Mouse (Mus musculus): ENCODE measurements around the gene Klb. TPM values are rescaled to one million over a fixed set of nuclear protein-coding genes. Genes with fewer than 3 reads are reported as not detected.

Klb gene
- polyA plus RNA-seq, 1 experiment = not detected

DNA sequence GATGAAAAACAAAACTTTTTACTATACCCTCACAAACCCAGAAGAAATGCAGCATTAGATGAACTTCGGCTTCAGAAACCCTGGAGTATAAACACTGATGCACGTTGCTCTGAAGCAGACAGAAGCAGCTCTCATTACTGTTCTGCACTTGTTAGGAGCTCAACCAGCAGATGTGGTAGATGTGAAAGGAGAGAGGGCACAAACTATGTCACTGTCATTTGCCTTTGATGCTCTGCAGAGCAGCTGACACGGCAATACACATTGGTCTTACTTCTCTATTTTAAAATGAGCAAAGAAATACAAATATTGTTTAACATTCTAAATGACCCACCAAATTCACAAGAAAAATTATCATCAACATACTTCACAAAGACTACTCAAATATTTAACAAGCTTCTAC lies 18.1 kb upstream of the Klb start:
- no peak overlapping the region for H3K4me3 ChIP-seq (ENCODE audit: insufficient read depth, low read length)
- peaks cover 6% of the 10 kb centered on the region; the same call in 1 of the 2 replicates for H3K4me1 ChIP-seq (ENCODE audit: control insufficient read depth, insufficient read depth, low read length)
- TF ChIP-seq CTCF (IDR thresholded peaks at IDR 0.05; ENCODE audit: borderline replicate concordance, insufficient read depth, low read length) (no peak), POLR2A (IDR thresholded peaks at IDR 0.05; ENCODE audit: low read depth, low read length) (no peak)
- no peak overlapping the region for H3K27ac ChIP-seq (ENCODE audit: insufficient read depth, low read length)

DNA sequence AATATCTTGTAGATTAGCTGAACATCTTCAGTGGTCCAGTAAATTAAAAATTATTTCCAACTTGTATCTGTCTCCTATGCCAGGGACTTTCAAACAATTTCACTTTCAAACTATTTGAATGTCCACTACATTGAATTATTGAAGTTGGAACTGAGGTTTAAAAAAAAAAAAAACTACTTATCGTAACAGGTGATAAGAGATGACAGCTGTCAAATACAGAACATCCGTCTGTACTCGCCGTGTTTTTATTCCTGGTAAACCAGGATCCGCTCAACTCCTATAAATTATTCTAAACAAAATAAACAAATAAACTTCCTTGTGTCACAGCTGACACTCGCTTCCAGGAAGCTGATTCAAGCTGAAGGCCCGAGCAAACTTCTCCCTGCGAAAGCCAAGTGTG lies 13.3 kb upstream of the Klb start:
- Histone ChIP-seq H3K4me1 (ENCODE audit: control insufficient read depth, insufficient read depth, low read length) (peaks cover 6% of the 10 kb centered on the region; the same call in 1 of the 2 replicates), H3K27ac (ENCODE audit: insufficient read depth, low read length) (no peak overlapping the region), H3K4me3 (ENCODE audit: insufficient read depth, low read length) (peak overlapping the region; percentile 82)
- TF ChIP-seq POLR2A (IDR thresholded peaks at IDR 0.05; ENCODE audit: low read depth, low read length) (no peak), CTCF (IDR thresholded peaks at IDR 0.05; ENCODE audit: borderline replicate concordance, insufficient read depth, low read length) (no peak)

- Histone ChIP-seq H3K4me3 (ENCODE audit: insufficient read depth, low read length) (peak within 1 kb of the TSS; percentile 82), H3K4me1 (ENCODE audit: control insufficient read depth, insufficient read depth, low read length) (peaks cover 6% of the 10 kb centered on the region; the same call in 1 of the 2 replicates), H3K27ac (ENCODE audit: insufficient read depth, low read length) (no peak within 1 kb of the TSS)
- TF ChIP-seq CTCF (IDR thresholded peaks at IDR 0.05; ENCODE audit: borderline replicate concordance, insufficient read depth, low read length) (no peak), POLR2A (IDR thresholded peaks at IDR 0.05; ENCODE audit: low read depth, low read length) (peak; percentile 79)
These were observed 12.6 kb upstream of the Klb start, which contains the start of gene Rfc1 for GRCm38 (mm10) chr5:65335298-65336074. TSS of gene Rfc1 (minus strand) at chr5:65335670.

DNA sequence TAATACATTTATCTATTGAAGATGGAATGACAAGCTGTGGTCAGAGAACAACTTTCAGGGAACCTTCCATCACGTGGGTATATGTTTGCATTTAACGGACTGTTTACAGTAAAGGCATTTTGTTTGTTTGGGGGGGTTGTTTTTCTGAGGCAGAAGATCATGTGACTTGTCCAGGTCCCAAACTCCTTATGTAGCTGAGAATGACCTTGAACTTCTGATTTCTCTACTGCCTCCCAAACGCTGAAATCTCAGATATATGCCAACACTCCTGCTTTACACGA lies 12.1 kb upstream of the Klb start:
- peak overlapping the region; percentile 82; the same call in 1 of the 2 replicates for H3K4me3 ChIP-seq (ENCODE audit: insufficient read depth, low read length)
- TF ChIP-seq POLR2A (IDR thresholded peaks at IDR 0.05; ENCODE audit: low read depth, low read length) (no peak), CTCF (IDR thresholded peaks at IDR 0.05; ENCODE audit: borderline replicate concordance, insufficient read depth, low read length) (no peak)
- no peak overlapping the region for H3K27ac ChIP-seq (ENCODE audit: insufficient read depth, low read length)
- peaks cover 6% of the 10 kb centered on the region; the same call in 1 of the 2 replicates for H3K4me1 ChIP-seq (ENCODE audit: control insufficient read depth, insufficient read depth, low read length)

DNA sequence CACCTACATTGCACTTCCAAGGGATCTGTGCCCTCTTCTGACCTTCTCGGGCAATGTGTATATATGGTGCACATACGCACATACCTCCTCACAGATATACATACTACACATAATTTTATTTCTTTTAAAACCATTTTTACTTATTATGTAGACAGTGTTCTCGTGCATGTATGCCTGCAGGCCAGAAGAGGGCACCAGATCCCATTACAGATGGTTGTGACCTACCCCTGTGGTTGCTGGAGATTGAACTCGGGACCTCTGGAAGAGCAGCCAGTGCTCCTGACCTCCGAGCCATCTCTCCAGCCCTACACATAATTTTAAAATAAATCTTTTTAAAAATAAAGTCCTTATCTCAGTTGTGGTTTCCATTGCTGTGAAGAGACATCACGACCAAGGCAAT lies 9.7 kb upstream of the Klb start:
- TF ChIP-seq CTCF (IDR thresholded peaks at IDR 0.05; ENCODE audit: borderline replicate concordance, insufficient read depth, low read length) = no peak; the same call in 1 of the 2 replicates
- TF ChIP-seq POLR2A (IDR thresholded peaks at IDR 0.05; ENCODE audit: low read depth, low read length) = no peak
- Histone ChIP-seq H3K4me1 (ENCODE audit: control insufficient read depth, insufficient read depth, low read length) (peaks cover 6% of the 10 kb centered on the region; the same call in 1 of the 2 replicates), H3K27ac (ENCODE audit: insufficient read depth, low read length) (no peak overlapping the region), H3K4me3 (ENCODE audit: insufficient read depth, low read length) (no peak overlapping the region)

DNA sequence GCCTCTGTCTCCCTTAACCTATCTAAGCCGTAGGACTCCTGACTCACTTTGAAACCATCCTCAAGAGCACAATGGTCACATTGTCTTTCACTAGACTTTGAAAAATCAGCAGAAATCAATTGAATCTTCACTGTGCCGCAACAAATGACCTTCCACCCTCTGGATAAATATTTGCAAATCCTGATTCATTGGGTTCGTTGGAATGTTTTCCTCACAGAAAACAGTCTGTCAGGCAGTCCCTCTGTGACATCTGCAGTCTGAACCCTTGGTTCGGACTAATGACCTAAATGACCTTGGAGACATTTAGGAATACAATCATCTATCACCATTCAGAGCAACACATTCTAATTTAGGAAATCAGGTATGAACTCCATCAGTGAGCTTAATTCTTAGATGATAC lies 7.9 kb upstream of the Klb start:
- Histone ChIP-seq H3K4me1 (ENCODE audit: control insufficient read depth, insufficient read depth, low read length) (no peaks in the 10 kb centered on the region), H3K27ac (ENCODE audit: insufficient read depth, low read length) (no peak overlapping the region), H3K4me3 (ENCODE audit: insufficient read depth, low read length) (no peak overlapping the region)
- no peak for TF ChIP-seq CTCF (IDR thresholded peaks at IDR 0.05; ENCODE audit: borderline replicate concordance, insufficient read depth, low read length)
- no peak for TF ChIP-seq POLR2A (IDR thresholded peaks at IDR 0.05; ENCODE audit: low read depth, low read length)

DNA sequence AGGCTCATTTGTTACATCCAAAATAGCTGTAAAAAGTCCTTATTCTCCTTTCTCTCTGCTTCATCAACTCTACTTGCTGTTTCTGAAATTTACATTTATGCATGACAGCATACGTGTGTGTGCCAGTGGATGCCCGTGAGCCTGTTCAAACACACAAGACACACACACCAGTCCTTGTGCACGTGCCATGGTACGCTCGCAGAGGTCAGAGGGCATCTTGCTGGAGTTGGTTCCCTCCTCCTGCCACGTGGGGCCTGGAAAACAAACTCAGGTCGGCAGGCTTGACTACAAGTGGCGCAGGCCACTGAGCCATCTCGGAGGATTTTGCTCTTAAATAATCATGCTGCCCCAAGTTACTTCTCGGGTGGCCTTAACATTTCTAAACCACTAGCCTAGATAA lies 2.4 kb downstream of the Klb start:
- H3K27ac ChIP-seq (ENCODE audit: insufficient read depth, low read length) = no peak overlapping the region
- no peak overlapping the region for H3K4me3 ChIP-seq (ENCODE audit: insufficient read depth, low read length)
- TF ChIP-seq POLR2A (IDR thresholded peaks at IDR 0.05; ENCODE audit: low read depth, low read length) (no peak), CTCF (IDR thresholded peaks at IDR 0.05; ENCODE audit: borderline replicate concordance, insufficient read depth, low read length) (no peak)
- H3K4me1 ChIP-seq (ENCODE audit: control insufficient read depth, insufficient read depth, low read length) = no peaks in the 10 kb centered on the region

DNA sequence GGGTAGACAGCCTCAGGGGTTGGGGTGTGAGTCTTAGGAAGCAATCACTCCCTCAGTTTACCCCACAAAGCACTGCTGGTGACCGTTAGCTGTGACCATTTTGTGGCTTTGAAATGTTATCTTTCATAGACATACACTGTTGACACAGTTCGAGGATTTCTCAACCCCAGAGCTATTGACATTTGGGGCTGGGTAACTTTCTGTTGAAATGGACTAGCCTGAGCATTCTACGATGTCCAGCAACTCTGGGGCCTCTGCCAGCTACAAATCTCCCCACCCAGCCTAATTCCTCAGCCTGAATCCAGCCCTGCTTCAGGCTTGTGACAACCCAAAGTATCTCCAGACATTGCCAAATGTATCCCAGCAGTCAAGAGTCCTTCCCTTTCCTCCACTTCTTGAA lies 6.0 kb downstream of the Klb start:
- Histone ChIP-seq H3K4me3 (ENCODE audit: insufficient read depth, low read length) (no peak overlapping the region), H3K4me1 (ENCODE audit: control insufficient read depth, insufficient read depth, low read length) (no peaks in the 10 kb centered on the region), H3K27ac (ENCODE audit: insufficient read depth, low read length) (no peak overlapping the region)
- TF ChIP-seq POLR2A (IDR thresholded peaks at IDR 0.05; ENCODE audit: low read depth, low read length) = no peak
- no peak for TF ChIP-seq CTCF (IDR thresholded peaks at IDR 0.05; ENCODE audit: borderline replicate concordance, insufficient read depth, low read length)

GRCm38 (mm10) chr5:65354985-65355384 lies 6.9 kb downstream of the Klb start:
- no peaks in the 10 kb centered on the region for H3K4me1 ChIP-seq (ENCODE audit: control insufficient read depth, insufficient read depth, low read length)
- no peak overlapping the region for H3K4me3 ChIP-seq (ENCODE audit: insufficient read depth, low read length)
- no peak overlapping the region for H3K27ac ChIP-seq (ENCODE audit: insufficient read depth, low read length)
- TF ChIP-seq POLR2A (IDR thresholded peaks at IDR 0.05; ENCODE audit: low read depth, low read length) (no peak), CTCF (IDR thresholded peaks at IDR 0.05; ENCODE audit: borderline replicate concordance, insufficient read depth, low read length) (no peak)

DNA sequence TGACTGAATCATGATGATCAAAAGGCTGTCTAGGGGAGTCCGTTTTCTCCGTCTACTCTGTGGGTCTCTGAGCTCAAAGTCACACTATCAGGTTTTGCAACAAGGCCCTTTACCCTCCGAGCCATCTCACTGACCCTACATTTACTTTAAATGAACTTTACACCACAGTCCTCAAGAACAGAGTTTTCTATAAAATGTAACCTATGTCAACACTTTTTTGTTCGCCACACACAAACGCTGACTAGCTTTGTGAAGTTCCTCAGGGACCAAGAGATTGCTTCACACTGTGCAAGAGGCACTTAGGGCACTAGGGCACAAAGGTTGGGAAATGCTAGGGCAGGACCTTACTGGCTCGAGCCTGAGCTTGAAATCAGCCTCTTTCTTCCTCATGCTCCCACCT lies 8.7 kb downstream of the Klb start:
- TF ChIP-seq CTCF (IDR thresholded peaks at IDR 0.05; ENCODE audit: borderline replicate concordance, insufficient read depth, low read length) = no peak
- no peak for TF ChIP-seq POLR2A (IDR thresholded peaks at IDR 0.05; ENCODE audit: low read depth, low read length)
- H3K4me1 ChIP-seq (ENCODE audit: control insufficient read depth, insufficient read depth, low read length) = no peaks in the 10 kb centered on the region

More for the DNA sequence above, 8.7 kb downstream of the Klb start:
- H3K27ac ChIP-seq (ENCODE audit: insufficient read depth, low read length) = no peak overlapping the region
- H3K4me3 ChIP-seq (ENCODE audit: insufficient read depth, low read length) = no peak overlapping the region
